In genomic region chr9:58218539-58218938, GRCm38 (mm10) we compare ENCODE assay signal across 20 mouse cellular contexts. TPM values are rescaled to one million over a fixed set of nuclear protein-coding genes. Genes with fewer than 3 reads are reported as not detected.
"Had no signal": no experiment of that assay in that cellular context is flagged by ENCODE, and none has a peak within 500 bp of the region (broad histone marks: within the 10 kb centered on the region; RNA-seq: fewer than 3 reads in every experiment).

No protein-coding gene starts in this region.

- H3K27ac ChIP-seq: lung, embryonic 15.5 days; macrophage; midbrain, embryonic 12.5 days; midbrain, embryonic 15.5 days; neural tube, embryonic 12.5 days; stomach, embryonic 15.5 days; stomach, postnatal 0 days had no signal

- H3K27me3 ChIP-seq: lung, embryonic 15.5 days; midbrain, embryonic 12.5 days; midbrain, embryonic 15.5 days; neural tube, embryonic 12.5 days; stomach, embryonic 15.5 days had no signal

- H3K9ac ChIP-seq: liver, postnatal 0 days; lung, embryonic 15.5 days; midbrain, embryonic 12.5 days; midbrain, embryonic 15.5 days; neural tube, embryonic 12.5 days; stomach, embryonic 15.5 days had no signal

- H3K4me2 ChIP-seq: lung, embryonic 15.5 days; midbrain, embryonic 12.5 days; midbrain, embryonic 15.5 days; neural tube, embryonic 12.5 days; stomach, embryonic 15.5 days had no signal

- H3K9me3 ChIP-seq: lung, embryonic 15.5 days; megakaryocyte, embryonic 14.5 days; midbrain, embryonic 12.5 days; midbrain, embryonic 15.5 days; neural tube, embryonic 12.5 days; stomach, embryonic 15.5 days had no signal

- H3K36me3 ChIP-seq: midbrain, embryonic 15.5 days; neural tube, embryonic 12.5 days had no signal

- DNase-seq: liver, postnatal 0 days; lung, adult 2 months; lung, postnatal 14 days; lung, postnatal 36 days; right cerebral cortex, postnatal 14 days; thymus, adult 2 months; thymus, postnatal 25 days; thymus, postnatal 4 days had no signal

- ATAC-seq: liver, postnatal 0 days; lung, postnatal 0 days; midbrain, embryonic 15.5 days had no signal

- H3K4me3 ChIP-seq: lung, embryonic 15.5 days; megakaryocyte, embryonic 14.5 days; midbrain, embryonic 12.5 days; midbrain, embryonic 15.5 days; neural tube, embryonic 12.5 days; stomach, embryonic 15.5 days had no signal

RNA-seq across cellular contexts. Expression of gene Islr2, which starts 14.4 kb away (rescaled TPM):
- total RNA-seq: megakaryocyte progenitor cell, adult 5-6 weeks; monocyte, adult 5-6 weeks had no signal
- polyA plus RNA-seq: liver, postnatal 0 days; lung, postnatal 0 days; macrophage had no signal

RNA-seq across cellular contexts. Expression of gene Islr, which starts 14.4 kb away (rescaled TPM):
- total RNA-seq: megakaryocyte progenitor cell, adult 5-6 weeks; monocyte, adult 5-6 weeks; neutrophil, adult 5-6 weeks had no signal
- polyA plus RNA-seq: macrophage had no signal
